Mouse (Mus musculus): ENCODE data around the gene Hdgfl3. TPM values are rescaled to one million over a fixed set of nuclear protein-coding genes. Genes with fewer than 3 reads are reported as not detected.

Hdgfl3 gene
- polyA plus RNA-seq, 1 experiment from 2014 or later, result 14.0 TPM

- WGBS, result 63% methylated on average over 6 of the region's 6 CpGs
- Histone ChIP-seq H3K36me3 (no peaks in the 10 kb centered on the region), H3K9ac (no peak overlapping the region), H3K27me3 (no peaks in the 10 kb centered on the region), H3K9me3 (replicated peaks) (no peaks in the 10 kb centered on the region), H3K4me2 (no peak overlapping the region), H3K4me1 (peaks cover 21% of the 10 kb centered on the region), H3K4me3 (replicated peaks) (no peak overlapping the region), H3K27ac (0 out of 2 replicates have a peak overlapping the region, but pooled peaks have one; percentile 29)
- no peak for ATAC-seq (replicated peaks; ENCODE audit: low FRiP score)
Measured at GRCm38 (mm10) chr7:81850171-81850570, 84.1 kb downstream of the Hdgfl3 start.

DNA sequence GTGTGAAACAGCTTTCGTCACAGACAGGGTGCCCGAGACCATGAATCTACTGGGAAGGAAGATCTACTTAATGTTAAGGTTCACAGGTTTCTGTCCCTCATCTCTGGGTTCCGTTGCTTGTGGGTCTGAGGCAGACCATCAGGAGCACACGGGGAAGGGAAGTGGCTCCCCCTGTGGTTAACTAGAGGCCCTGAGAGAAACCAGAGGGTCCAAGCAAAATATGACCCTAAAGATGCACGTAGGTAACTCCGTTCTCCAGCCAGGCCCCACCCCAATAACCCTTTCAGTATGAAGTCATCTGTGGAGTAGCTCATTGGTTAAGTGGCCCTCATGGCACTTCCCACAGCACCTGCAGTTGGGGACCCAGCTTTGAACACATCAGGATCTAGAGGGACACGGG, 84.6 kb downstream of the Hdgfl3 start:
- no peak overlapping the region for H3K4me3 ChIP-seq (replicated peaks)
- no peak overlapping the region for H3K27ac ChIP-seq
- 89% methylated on average over 7 of the region's 7 CpGs for WGBS
- H3K4me2 ChIP-seq, result no peak overlapping the region
- no peaks in the 10 kb centered on the region for H3K9me3 ChIP-seq (replicated peaks)
- peaks cover 21% of the 10 kb centered on the region for H3K4me1 ChIP-seq
- H3K27me3 ChIP-seq, result no peaks in the 10 kb centered on the region
- no peaks in the 10 kb centered on the region for H3K36me3 ChIP-seq
- no peak for ATAC-seq (replicated peaks; ENCODE audit: low FRiP score)
- no peak overlapping the region for H3K9ac ChIP-seq

- Histone ChIP-seq H3K27ac (no peak overlapping the region), H3K4me3 (replicated peaks) (no peak overlapping the region), H3K36me3 (no peaks in the 10 kb centered on the region), H3K4me1 (peaks cover 21% of the 10 kb centered on the region), H3K27me3 (no peaks in the 10 kb centered on the region), H3K9me3 (replicated peaks) (no peaks in the 10 kb centered on the region), H3K9ac (no peak overlapping the region), H3K4me2 (no peak overlapping the region)
- 85% methylated on average over 5 of the region's 5 CpGs for WGBS
- ATAC-seq (replicated peaks; ENCODE audit: low FRiP score), result no peak
Measured at GRCm38 (mm10) chr7:81849214-81849613, 85.1 kb downstream of the Hdgfl3 start.

DNA sequence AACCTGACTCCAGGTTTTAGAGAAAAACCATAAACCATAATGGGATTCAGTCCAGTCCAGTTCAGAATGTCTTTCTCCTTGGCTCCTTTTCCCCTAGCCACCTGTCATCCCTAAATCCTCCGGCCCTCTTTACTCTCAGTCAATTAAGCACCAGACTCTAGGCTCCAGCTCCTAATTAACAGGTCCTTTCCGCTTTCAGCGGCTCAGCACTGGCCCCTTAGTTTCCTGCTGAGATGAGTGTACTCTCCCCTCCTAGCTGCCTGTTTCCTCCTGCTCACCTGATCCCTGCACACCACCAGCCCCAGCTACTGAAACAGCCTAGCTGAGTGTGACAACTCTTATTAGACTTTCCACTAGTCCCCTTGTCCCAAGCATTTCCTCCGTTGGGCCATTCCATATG, 86.5 kb downstream of the Hdgfl3 start:
- no peak overlapping the region for H3K9ac ChIP-seq
- no peaks in the 10 kb centered on the region for H3K36me3 ChIP-seq
- no peak overlapping the region for H3K4me2 ChIP-seq
- H3K4me3 ChIP-seq (replicated peaks), result no peak overlapping the region
- no peak overlapping the region for H3K27ac ChIP-seq
- H3K27me3 ChIP-seq, result no peaks in the 10 kb centered on the region
- WGBS, result 39% methylated on average over 4 of the region's 4 CpGs
- ATAC-seq (replicated peaks; ENCODE audit: low FRiP score), result no peak
- H3K4me1 ChIP-seq, result peaks cover 21% of the 10 kb centered on the region
- H3K9me3 ChIP-seq (replicated peaks), result no peaks in the 10 kb centered on the region

- no peaks in the 10 kb centered on the region for H3K27me3 ChIP-seq
- H3K4me1 ChIP-seq, result peaks cover 21% of the 10 kb centered on the region
- H3K9me3 ChIP-seq (replicated peaks), result no peaks in the 10 kb centered on the region
- H3K27ac ChIP-seq, result no peak overlapping the region
- H3K36me3 ChIP-seq, result no peaks in the 10 kb centered on the region
- WGBS, result 44% methylated on average over 8 of the region's 8 CpGs
- H3K4me3 ChIP-seq (replicated peaks), result no peak overlapping the region
- no peak overlapping the region for H3K9ac ChIP-seq
- no peak for ATAC-seq (replicated peaks; ENCODE audit: low FRiP score)
- no peak overlapping the region for H3K4me2 ChIP-seq
Measured at GRCm38 (mm10) chr7:81847010-81847409, 87.3 kb downstream of the Hdgfl3 start.

DNA sequence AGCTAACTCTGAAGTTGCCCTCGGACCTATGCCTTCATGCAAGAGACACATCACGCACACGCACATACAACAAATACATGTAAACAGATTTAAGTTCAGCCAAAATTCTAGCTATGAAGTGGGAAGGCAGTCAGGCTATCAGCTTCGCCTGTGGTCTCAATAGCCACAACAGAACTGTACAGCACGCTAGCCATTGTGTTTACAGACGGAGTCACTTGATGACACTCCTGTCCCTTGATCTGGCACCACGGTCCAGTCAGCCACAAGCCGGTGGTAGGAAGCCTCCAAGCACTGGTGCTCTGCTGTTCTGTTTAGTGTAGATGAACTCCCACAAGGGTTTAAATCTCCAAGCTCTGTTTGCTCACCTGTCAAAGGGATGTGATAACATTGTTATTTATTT, 88.3 kb downstream of the Hdgfl3 start:
- Histone ChIP-seq H3K27ac (no peak overlapping the region), H3K4me1 (peaks cover 11% of the 10 kb centered on the region), H3K4me2 (no peak overlapping the region), H3K36me3 (no peaks in the 10 kb centered on the region), H3K9ac (no peak overlapping the region), H3K9me3 (replicated peaks) (no peaks in the 10 kb centered on the region), H3K4me3 (replicated peaks) (no peak overlapping the region), H3K27me3 (no peaks in the 10 kb centered on the region)
- no peak for ATAC-seq (replicated peaks; ENCODE audit: low FRiP score)
- WGBS, result 76% methylated on average over 8 of the region's 8 CpGs

GRCm38 (mm10) chr7:81845313-81845712, 89.0 kb downstream of the Hdgfl3 start:
- 74% methylated on average over 3 of the region's 3 CpGs for WGBS
- no peaks in the 10 kb centered on the region for H3K9me3 ChIP-seq (replicated peaks)
- H3K36me3 ChIP-seq, result no peaks in the 10 kb centered on the region
- no peak overlapping the region for H3K4me3 ChIP-seq (replicated peaks)
- peaks cover 5% of the 10 kb centered on the region; the same call in 1 of the 2 replicates for H3K4me1 ChIP-seq
- no peak for ATAC-seq (replicated peaks; ENCODE audit: low FRiP score)
- no peak overlapping the region for H3K27ac ChIP-seq
- H3K4me2 ChIP-seq, result no peak overlapping the region
- no peak overlapping the region for H3K9ac ChIP-seq
- no peaks in the 10 kb centered on the region for H3K27me3 ChIP-seq

DNA sequence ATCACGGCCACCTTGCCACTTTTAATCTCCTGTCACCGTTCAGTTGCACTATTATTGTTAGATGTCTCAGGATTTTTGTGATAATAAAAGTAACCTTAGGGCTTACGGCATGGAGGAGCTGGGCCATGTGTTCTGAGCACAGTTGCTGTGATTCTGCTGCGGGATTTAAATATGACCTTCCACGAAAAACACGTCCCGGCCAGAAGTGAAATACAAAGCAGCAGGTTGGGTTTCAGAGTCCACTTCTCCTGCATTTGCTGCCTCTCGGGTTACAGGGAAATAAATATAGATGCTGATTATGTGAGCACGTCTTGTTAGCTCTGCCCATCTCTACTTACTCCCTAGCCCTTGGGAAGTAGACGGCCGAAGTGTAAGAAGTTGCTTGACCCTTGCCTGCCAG, 89.5 kb downstream of the Hdgfl3 start:
- WGBS, result 54% methylated on average over 11 of the region's 11 CpGs

GRCm38 (mm10) chr7:81843903-81844302, 90.4 kb downstream of the Hdgfl3 start:
- Histone ChIP-seq H3K4me1 (no peaks in the 10 kb centered on the region; the same call in 1 of the 2 replicates), H3K27me3 (no peaks in the 10 kb centered on the region), H3K4me3 (replicated peaks) (no peak overlapping the region), H3K9me3 (replicated peaks) (no peaks in the 10 kb centered on the region), H3K27ac (no peak overlapping the region), H3K4me2 (no peak overlapping the region), H3K9ac (no peak overlapping the region), H3K36me3 (no peaks in the 10 kb centered on the region)
- ATAC-seq (replicated peaks; ENCODE audit: low FRiP score), result no peak
- 89% methylated on average over 8 of the region's 8 CpGs for WGBS

More for the DNA sequence above, 89.5 kb downstream of the Hdgfl3 start:
- peaks cover under 1% of the 10 kb centered on the region; the same call in 1 of the 2 replicates for H3K4me1 ChIP-seq
- H3K27me3 ChIP-seq, result no peaks in the 10 kb centered on the region
- H3K9me3 ChIP-seq (replicated peaks), result no peaks in the 10 kb centered on the region
- H3K36me3 ChIP-seq, result no peaks in the 10 kb centered on the region
- no peak overlapping the region for H3K4me2 ChIP-seq
- H3K4me3 ChIP-seq (replicated peaks), result no peak overlapping the region
- no peak for ATAC-seq (replicated peaks; ENCODE audit: low FRiP score)
- no peak overlapping the region for H3K27ac ChIP-seq
- H3K9ac ChIP-seq, result no peak overlapping the region

GRCm38 (mm10) chr7:81842998-81843397, 91.3 kb downstream of the Hdgfl3 start:
- no peaks in the 10 kb centered on the region for H3K36me3 ChIP-seq
- no peak overlapping the region for H3K27ac ChIP-seq
- H3K9ac ChIP-seq, result no peak overlapping the region
- no peak overlapping the region for H3K4me3 ChIP-seq (replicated peaks)
- no peaks in the 10 kb centered on the region for H3K9me3 ChIP-seq (replicated peaks)
- no peak overlapping the region for H3K4me2 ChIP-seq
- WGBS, result 90% methylated on average over 1 of the region's 1 CpGs
- no peak for ATAC-seq (replicated peaks; ENCODE audit: low FRiP score)
- H3K4me1 ChIP-seq, result no peaks in the 10 kb centered on the region; the same call in 1 of the 2 replicates
- no peaks in the 10 kb centered on the region for H3K27me3 ChIP-seq

GRCm38 (mm10) chr7:81842141-81842540, 92.1 kb downstream of the Hdgfl3 start:
- WGBS, result 83% methylated on average over 7 of the region's 7 CpGs
- Histone ChIP-seq H3K4me1 (no peaks in the 10 kb centered on the region; the same call in 1 of the 2 replicates), H3K27ac (no peak overlapping the region), H3K9ac (no peak overlapping the region), H3K4me2 (no peak overlapping the region), H3K36me3 (no peaks in the 10 kb centered on the region), H3K27me3 (no peaks in the 10 kb centered on the region), H3K4me3 (replicated peaks) (no peak overlapping the region), H3K9me3 (replicated peaks) (no peaks in the 10 kb centered on the region)
- ATAC-seq (replicated peaks; ENCODE audit: low FRiP score), result no peak

GRCm38 (mm10) chr7:81841439-81841838, 92.8 kb downstream of the Hdgfl3 start:
- Histone ChIP-seq H3K27me3 (no peaks in the 10 kb centered on the region), H3K9me3 (replicated peaks) (no peaks in the 10 kb centered on the region), H3K4me1 (no peaks in the 10 kb centered on the region; the same call in 1 of the 2 replicates), H3K4me3 (replicated peaks) (no peak overlapping the region), H3K36me3 (no peaks in the 10 kb centered on the region), H3K9ac (no peak overlapping the region), H3K27ac (no peak overlapping the region), H3K4me2 (no peak overlapping the region)
- no peak for ATAC-seq (replicated peaks; ENCODE audit: low FRiP score)
- 86% methylated on average over 6 of the region's 6 CpGs for WGBS

DNA sequence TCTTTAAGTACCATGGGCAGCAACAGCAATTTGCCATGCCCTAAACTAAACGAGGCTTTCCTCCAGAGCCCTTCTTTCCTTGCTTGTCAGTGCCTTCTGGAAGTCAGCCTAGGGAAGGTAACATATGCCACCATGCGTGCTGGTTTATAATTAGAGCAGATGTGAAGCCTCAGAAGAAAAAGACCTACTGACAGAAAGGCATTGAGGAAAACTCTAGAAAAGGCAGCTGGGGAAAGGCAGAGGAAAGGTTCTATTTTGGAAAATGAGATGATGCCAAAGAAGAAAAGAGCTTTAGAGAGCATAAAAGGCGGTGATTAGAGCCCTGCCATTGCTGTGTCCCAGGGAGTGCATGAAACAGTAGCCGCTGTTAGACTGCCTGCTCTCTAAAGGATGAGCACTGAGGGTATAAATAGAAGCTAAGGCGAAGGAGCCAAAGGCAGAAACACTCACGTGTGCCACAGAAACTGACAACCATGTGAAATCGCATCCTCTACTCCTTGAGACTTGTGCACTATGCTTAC, 93.6 kb downstream of the Hdgfl3 start:
- H3K27ac ChIP-seq, result no peak overlapping the region
- H3K9ac ChIP-seq, result no peak overlapping the region
- H3K27me3 ChIP-seq, result no peaks in the 10 kb centered on the region
- no peak for ATAC-seq (replicated peaks; ENCODE audit: low FRiP score)
- H3K4me1 ChIP-seq, result no peaks in the 10 kb centered on the region; the same call in 1 of the 2 replicates
- H3K36me3 ChIP-seq, result no peaks in the 10 kb centered on the region
- no peak overlapping the region for H3K4me3 ChIP-seq (replicated peaks)
- H3K9me3 ChIP-seq (replicated peaks), result no peaks in the 10 kb centered on the region
- H3K4me2 ChIP-seq, result no peak overlapping the region
- 64% methylated on average over 7 of the region's 7 CpGs for WGBS

Data from kidney, embryonic 15.5 days (tissue).